Mouse (Mus musculus) lung, adult 10 weeks (tissue): ENCODE results near the gene F3. TPM values are rescaled to one million over a fixed set of nuclear protein-coding genes. Genes with fewer than 3 reads are reported as not detected.

Experiments
- polyA plus RNA-seq: library from polyadenylated mRNA; stranded (reverse); fragments of 350-450 nt; fragmentation: Illumina TruSeq; extraction: RNeasy Lipid Tissue Mini Kit (QIAGEN cat#74804); gene quantifications from one replicate; pipeline ENCODE4 v1.2.3, GENCODE M21; 2014; ENCODE audit warnings: low read depth, low replicate concordance; ENCODE audit not compliant: insufficient read depth

The F3 gene
- polyA plus RNA-seq: 33.9 TPM

DNA sequence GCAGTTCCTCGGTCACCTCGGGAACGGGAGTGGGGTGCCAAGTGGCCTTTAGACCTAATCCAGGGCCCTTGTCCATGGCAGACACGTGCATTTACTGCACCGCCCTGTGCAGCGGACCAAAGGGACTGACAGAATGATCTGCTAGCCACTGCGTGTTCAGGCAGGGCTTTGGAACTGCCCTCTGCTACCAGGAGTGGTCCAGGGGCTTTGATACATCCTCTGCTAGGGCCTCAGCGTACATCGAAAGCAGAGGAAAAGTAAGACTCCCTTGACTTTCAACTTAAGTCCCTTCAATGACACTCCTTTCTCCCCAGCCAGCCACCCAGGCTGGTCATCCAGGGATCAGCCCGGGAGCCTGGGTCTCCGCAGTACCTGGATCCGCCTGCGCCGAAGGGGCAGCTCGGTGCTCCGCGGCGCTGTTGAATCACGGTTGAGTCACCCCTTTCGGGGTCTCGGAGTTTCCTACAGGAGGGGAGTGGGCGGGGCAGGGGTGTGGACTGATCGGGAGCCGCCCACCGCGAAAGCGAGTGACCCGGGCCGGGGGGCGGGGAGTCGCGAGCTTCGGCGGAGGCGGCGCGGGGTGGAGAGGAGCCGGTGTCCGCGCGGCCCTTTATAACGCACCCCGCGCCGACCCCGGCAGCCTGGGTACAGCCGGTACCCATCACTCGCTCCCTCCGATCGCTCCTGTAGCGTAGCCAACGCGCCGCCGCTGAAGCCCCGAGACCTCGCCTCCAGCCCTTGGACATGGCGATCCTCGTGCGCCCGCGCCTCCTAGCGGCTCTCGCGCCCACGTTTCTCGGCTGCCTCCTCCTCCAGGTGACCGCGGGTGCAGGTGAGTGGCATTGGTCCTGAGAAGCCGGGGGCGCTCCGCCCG lies at the start of gene F3:
TSS of gene F3 (plus strand) at position 567 of the 874 bp plus-strand sequence.

Other genes with a start within 250 kb of the F3 start
- gene Slc44a3, start 191.1 kb upstream of the F3 start, polyA plus RNA-seq: 28.7 TPM
- gene 4930432M17Rik, start 52.8 kb upstream of the F3 start, polyA plus RNA-seq: not detected
- 51.6 TPM for gene Abcd3, start 91.8 kb downstream of the F3 start, polyA plus RNA-seq
- gene Arhgap29, start 229.0 kb downstream of the F3 start, polyA plus RNA-seq: 56.6 TPM